Mouse (Mus musculus): ENCODE data around the gene Cyp2d11.

- TF ChIP-seq CTCF (IDR thresholded peaks at IDR 0.05; ENCODE audit: borderline replicate concordance, extremely low read depth, insufficient read depth, insufficient read length) (no peak), POLR2A (IDR thresholded peaks at IDR 0.05; ENCODE audit: borderline replicate concordance, extremely low read depth, insufficient read depth, insufficient read length, poor library complexity, severe bottlenecking) (no peak)
Observed at GRCm38 (mm10) chr15:82344971-82345370, 48.9 kb downstream of the Cyp2d11 start.
